Mouse (Mus musculus) heart, embryonic 12.5 days (tissue): ENCODE measurements around the gene Dtnbp1. TPM values are rescaled to one million over a fixed set of nuclear protein-coding genes. Genes with fewer than 3 reads are reported as not detected.

Experiments used
- ATAC-seq: fragments of 200-750 bp; cut with Nextera tagmentation; 2 replicates; pipeline ENCODE4 v1.8.0; 2017; ENCODE audit warnings: moderate TSS enrichment, moderate library complexity; ENCODE audit not compliant: insufficient number of reproducible peaks, low FRiP score
- H3K27ac ChIP-seq: fragments of 300-500 bp; sonication (generic); 2 replicates; pipeline ENCODE4 v1.5.1; 2016; ENCODE audit warnings: mild to moderate bottlenecking, moderate library complexity; ENCODE audit not compliant: poor library complexity, severe bottlenecking
- H3K27me3 ChIP-seq: fragments of 300-500 bp; sonication (generic); replicated peaks from 2 replicates; pipeline ENCODE4 v1.6.1; 2016; ENCODE audit warnings: mild to moderate bottlenecking, moderate library complexity
- H3K36me3 ChIP-seq: fragments of 300-500 bp; sonication (generic); 2 replicates; pipeline ENCODE4 v1.6.1; 2016; ENCODE audit warnings: mild to moderate bottlenecking, moderate library complexity
- H3K4me1 ChIP-seq: fragments of 300-500 bp; sonication (generic); replicated peaks from 2 replicates; pipeline ENCODE4 v1.6.1; 2016; ENCODE audit warnings: mild to moderate bottlenecking
- H3K4me2 ChIP-seq: fragments of 300-500 bp; sonication (generic); 2 replicates; pipeline ENCODE4 v1.6.1; 2016; ENCODE audit warnings: mild to moderate bottlenecking, moderate library complexity
- H3K4me3 ChIP-seq: fragments of 300-500 bp; sonication (generic); 2 replicates; pipeline ENCODE4 v1.5.1; 2016; ENCODE audit warnings: mild to moderate bottlenecking
- H3K9ac ChIP-seq: fragments of 300-500 bp; sonication (generic); 2 replicates; pipeline ENCODE4 v1.6.1; 2016; ENCODE audit warnings: mild to moderate bottlenecking, moderate library complexity
- H3K9me3 ChIP-seq: fragments of 300-500 bp; sonication (generic); replicated peaks from 2 replicates; pipeline ENCODE4 v1.6.1; 2016; ENCODE audit warnings: mild to moderate bottlenecking, moderate library complexity
- WGBS: fragments of 180-500 bp; shearing (Covaris S2); methylation state at CpG from one replicate; pipeline ENCODE4 v1.1.7; 2016; 5-methylcytosine and 5-hydroxymethylcytosine counted together
- polyA plus RNA-seq: library from polyadenylated mRNA; unstranded; fragments of >200 nt; fragmentation: Nextera tagmentation; extraction: Ambion mirVana; gene quantifications from 2 replicates; pipeline ENCODE4 v1.2.1, GENCODE M21; 2016

The Dtnbp1 gene
- polyA plus RNA-seq, 1 experiment from 2014 or later: 72.3 TPM

- Histone ChIP-seq H3K9me3 (no peaks in the 10 kb centered on the region), H3K4me3 (no peak overlapping the region), H3K4me1 (peaks cover 9% of the 10 kb centered on the region), H3K27ac (no peak overlapping the region), H3K4me2 (peak overlapping the region; percentile 46), H3K36me3 (no peaks in the 10 kb centered on the region), H3K9ac (no peak overlapping the region), H3K27me3 (no peaks in the 10 kb centered on the region)
- peak; percentile 22; the same call in 1 of the 2 replicates for ATAC-seq
- WGBS: 8% methylated on average over 12 of the region's 12 CpGs
Measured at GRCm38 (mm10) chr13:45030830-45031229, 28.9 kb upstream of the Dtnbp1 start.

- H3K9me3 ChIP-seq: no peaks in the 10 kb centered on the region
- peaks cover 9% of the 10 kb centered on the region for H3K4me1 ChIP-seq
- 72% methylated on average over 1 of the region's 1 CpGs for WGBS
- H3K36me3 ChIP-seq: no peaks in the 10 kb centered on the region
- no peak overlapping the region for H3K9ac ChIP-seq
- no peak overlapping the region for H3K4me3 ChIP-seq
- H3K4me2 ChIP-seq: no peak overlapping the region
- no peaks in the 10 kb centered on the region for H3K27me3 ChIP-seq
- no peak for ATAC-seq
- no peak overlapping the region for H3K27ac ChIP-seq
Measured at GRCm38 (mm10) chr13:45029791-45030190, 27.8 kb upstream of the Dtnbp1 start.

GRCm38 (mm10) chr13:45026291-45026690 lies 24.3 kb upstream of the Dtnbp1 start:
- H3K4me3 ChIP-seq: no peak overlapping the region
- H3K9ac ChIP-seq: no peak overlapping the region
- H3K4me1 ChIP-seq: peaks cover 2% of the 10 kb centered on the region
- H3K9me3 ChIP-seq: peaks cover 5% of the 10 kb centered on the region; the same call in 1 of the 2 replicates
- 78% methylated on average over 3 of the region's 3 CpGs for WGBS
- H3K4me2 ChIP-seq: no peak overlapping the region
- no peak for ATAC-seq
- H3K27me3 ChIP-seq: no peaks in the 10 kb centered on the region
- H3K36me3 ChIP-seq: no peaks in the 10 kb centered on the region
- H3K27ac ChIP-seq: no peak overlapping the region

- ATAC-seq: no peak
- Histone ChIP-seq H3K27ac (no peak overlapping the region), H3K27me3 (no peaks in the 10 kb centered on the region), H3K36me3 (no peaks in the 10 kb centered on the region), H3K4me1 (no peaks in the 10 kb centered on the region), H3K4me2 (no peak overlapping the region), H3K4me3 (no peak overlapping the region), H3K9me3 (peaks cover 5% of the 10 kb centered on the region; the same call in 1 of the 2 replicates), H3K9ac (no peak overlapping the region)
- 73% methylated on average over 10 of the region's 10 CpGs for WGBS
Measured at GRCm38 (mm10) chr13:45024821-45025220, 22.9 kb upstream of the Dtnbp1 start.

GRCm38 (mm10) chr13:45023356-45024150 lies 21.6 kb upstream of the Dtnbp1 start:
- Histone ChIP-seq H3K9ac (no peak overlapping the region), H3K36me3 (no peaks in the 10 kb centered on the region), H3K4me1 (no peaks in the 10 kb centered on the region), H3K9me3 (peaks cover 5% of the 10 kb centered on the region; the same call in 1 of the 2 replicates), H3K27ac (no peak overlapping the region), H3K4me3 (no peak overlapping the region), H3K4me2 (no peak overlapping the region), H3K27me3 (no peaks in the 10 kb centered on the region)
- 74% methylated on average over 20 of the region's 20 CpGs for WGBS
- no peak for ATAC-seq

GRCm38 (mm10) chr13:45008150-45008549 lies 6.2 kb upstream of the Dtnbp1 start:
- no peak for ATAC-seq
- no peaks in the 10 kb centered on the region for H3K36me3 ChIP-seq
- H3K4me2 ChIP-seq: no peak overlapping the region
- no peak overlapping the region for H3K27ac ChIP-seq
- H3K4me1 ChIP-seq: no peaks in the 10 kb centered on the region
- WGBS: 80% methylated on average over 7 of the region's 7 CpGs
- no peak overlapping the region for H3K4me3 ChIP-seq
- no peak overlapping the region for H3K9ac ChIP-seq
- H3K9me3 ChIP-seq: no peaks in the 10 kb centered on the region
- H3K27me3 ChIP-seq: no peaks in the 10 kb centered on the region

GRCm38 (mm10) chr13:45007726-45008125 lies 5.8 kb upstream of the Dtnbp1 start:
- Histone ChIP-seq H3K4me2 (no peak overlapping the region), H3K4me3 (no peak overlapping the region), H3K9me3 (no peaks in the 10 kb centered on the region), H3K27ac (no peak overlapping the region), H3K9ac (no peak overlapping the region), H3K36me3 (no peaks in the 10 kb centered on the region), H3K4me1 (peaks cover under 1% of the 10 kb centered on the region; the same call in 1 of the 2 replicates), H3K27me3 (no peaks in the 10 kb centered on the region)
- 85% methylated on average over 6 of the region's 6 CpGs for WGBS
- ATAC-seq: no peak

- no peak overlapping the region for H3K9ac ChIP-seq
- H3K4me3 ChIP-seq: no peak overlapping the region
- H3K9me3 ChIP-seq: no peaks in the 10 kb centered on the region
- H3K36me3 ChIP-seq: no peaks in the 10 kb centered on the region
- no peak overlapping the region for H3K27ac ChIP-seq
- H3K4me1 ChIP-seq: peaks cover 5% of the 10 kb centered on the region; the same call in 1 of the 2 replicates
- H3K27me3 ChIP-seq: no peaks in the 10 kb centered on the region
- WGBS: 78% methylated on average over 5 of the region's 5 CpGs
- no peak for ATAC-seq
- H3K4me2 ChIP-seq: no peak overlapping the region
Measured at GRCm38 (mm10) chr13:45006483-45006882, 4.5 kb upstream of the Dtnbp1 start.

- ATAC-seq: no peak
- H3K36me3 ChIP-seq: no peaks in the 10 kb centered on the region
- H3K27me3 ChIP-seq: no peaks in the 10 kb centered on the region
- WGBS: 63% methylated on average over 7 of the region's 7 CpGs
- H3K27ac ChIP-seq: no peak overlapping the region
- H3K4me2 ChIP-seq: no peak overlapping the region
- 0 out of 2 replicates have a peak overlapping the region, but pooled peaks have one; percentile 30 for H3K9ac ChIP-seq
- H3K9me3 ChIP-seq: no peaks in the 10 kb centered on the region
- H3K4me1 ChIP-seq: peaks cover 7% of the 10 kb centered on the region
- no peak overlapping the region for H3K4me3 ChIP-seq
Measured at GRCm38 (mm10) chr13:45005861-45006260, 3.9 kb upstream of the Dtnbp1 start.

- H3K4me2 ChIP-seq: no peak overlapping the region
- no peak overlapping the region for H3K9ac ChIP-seq
- H3K27ac ChIP-seq: no peak overlapping the region
- 82% methylated on average over 5 of the region's 5 CpGs for WGBS
- no peaks in the 10 kb centered on the region for H3K27me3 ChIP-seq
- H3K9me3 ChIP-seq: no peaks in the 10 kb centered on the region
- no peak overlapping the region for H3K4me3 ChIP-seq
- H3K36me3 ChIP-seq: no peaks in the 10 kb centered on the region
- no peak for ATAC-seq
- peaks cover 12% of the 10 kb centered on the region for H3K4me1 ChIP-seq
Measured at GRCm38 (mm10) chr13:45004987-45005592, 3.1 kb upstream of the Dtnbp1 start.

GRCm38 (mm10) chr13:45003026-45003425 lies 1.1 kb upstream of the Dtnbp1 start:
- Histone ChIP-seq H3K9me3 (no peaks in the 10 kb centered on the region), H3K9ac (no peak overlapping the region), H3K27me3 (no peaks in the 10 kb centered on the region), H3K4me3 (no peak overlapping the region), H3K36me3 (peaks cover 3% of the 10 kb centered on the region; the same call in 1 of the 2 replicates), H3K4me2 (no peak overlapping the region), H3K27ac (no peak overlapping the region), H3K4me1 (peaks cover 27% of the 10 kb centered on the region)
- 91% methylated on average over 5 of the region's 5 CpGs for WGBS
- no peak for ATAC-seq
